Mouse (Mus musculus) kidney, postnatal 4 days (tissue): ENCODE results near the gene Arid5b.

Experiments used
- DNase-seq, 2 experiments: peaks; one replicate each; pipeline ENCODE4 v3.0.0; 2021; ENCODE audit warnings: mixed read lengths in 2 of 2

Gene Arid5b

GRCm38 (mm10) chr10:68134071-68134470 is 144.5 kb downstream of the Arid5b start:
- no peak for DNase-seq

GRCm38 (mm10) chr10:68132636-68133035 is 145.9 kb downstream of the Arid5b start:
- DNase-seq, result no peak

- DNase-seq, result no peak
Measured at GRCm38 (mm10) chr10:68132154-68132553, 146.4 kb downstream of the Arid5b start.

- no peak for DNase-seq
Measured at GRCm38 (mm10) chr10:68129651-68130050, 148.9 kb downstream of the Arid5b start.

GRCm38 (mm10) chr10:68129009-68129408 is 149.5 kb downstream of the Arid5b start:
- DNase-seq, result no peak

GRCm38 (mm10) chr10:68128441-68128848 is 150.1 kb downstream of the Arid5b start:
- peak; percentile 50 to 60 for DNase-seq

GRCm38 (mm10) chr10:68127604-68128256 is 150.8 kb downstream of the Arid5b start:
- no peak for DNase-seq

- DNase-seq, result no peak
Measured at GRCm38 (mm10) chr10:68127104-68127503, 151.4 kb downstream of the Arid5b start.

- no peak for DNase-seq
Measured at GRCm38 (mm10) chr10:68126551-68126950, 152.0 kb downstream of the Arid5b start.

- no peak for DNase-seq
Measured at GRCm38 (mm10) chr10:68125919-68126550, 152.5 kb downstream of the Arid5b start.

- DNase-seq, result no peak
Measured at GRCm38 (mm10) chr10:68124985-68125384, 153.6 kb downstream of the Arid5b start.

- no peak for DNase-seq
Measured at GRCm38 (mm10) chr10:68123446-68123845, 155.1 kb downstream of the Arid5b start.

- DNase-seq, result no peak
Measured at GRCm38 (mm10) chr10:68121960-68122359, 156.6 kb downstream of the Arid5b start.

- DNase-seq, result no peak
Measured at GRCm38 (mm10) chr10:68121251-68121650, 157.3 kb downstream of the Arid5b start.

- DNase-seq, result no peak
Measured at GRCm38 (mm10) chr10:68120011-68120410, 158.5 kb downstream of the Arid5b start.

GRCm38 (mm10) chr10:68119285-68119684 is 159.3 kb downstream of the Arid5b start:
- peak; percentile 21 to 42 for DNase-seq

- no peak for DNase-seq
Measured at GRCm38 (mm10) chr10:68114955-68115354, 163.6 kb downstream of the Arid5b start.

- no peak for DNase-seq
Measured at GRCm38 (mm10) chr10:68113645-68114044, 164.9 kb downstream of the Arid5b start.

GRCm38 (mm10) chr10:68112983-68113382 is 165.6 kb downstream of the Arid5b start:
- no peak for DNase-seq

- DNase-seq, result no peak
Measured at GRCm38 (mm10) chr10:68110607-68111006, 167.9 kb downstream of the Arid5b start.

GRCm38 (mm10) chr10:68110182-68110581 is 168.4 kb downstream of the Arid5b start:
- DNase-seq, result no peak

- DNase-seq, result no peak
Measured at GRCm38 (mm10) chr10:68109651-68110050, 168.9 kb downstream of the Arid5b start.

- DNase-seq, result no peak
Measured at GRCm38 (mm10) chr10:68107716-68108115, 170.8 kb downstream of the Arid5b start.

- no peak for DNase-seq
Measured at GRCm38 (mm10) chr10:68106351-68106950, 172.1 kb downstream of the Arid5b start.
